Mouse (Mus musculus): ENCODE measurements around the gene Me3. TPM values are rescaled to one million over a fixed set of nuclear protein-coding genes. Genes with fewer than 3 reads are reported as not detected.
A peak's percentile ranks its signal among the peaks of the same experiment; 100 is the strongest.

Gene Me3
- total RNA-seq, 1 experiment = 0.13 TPM

DNA sequence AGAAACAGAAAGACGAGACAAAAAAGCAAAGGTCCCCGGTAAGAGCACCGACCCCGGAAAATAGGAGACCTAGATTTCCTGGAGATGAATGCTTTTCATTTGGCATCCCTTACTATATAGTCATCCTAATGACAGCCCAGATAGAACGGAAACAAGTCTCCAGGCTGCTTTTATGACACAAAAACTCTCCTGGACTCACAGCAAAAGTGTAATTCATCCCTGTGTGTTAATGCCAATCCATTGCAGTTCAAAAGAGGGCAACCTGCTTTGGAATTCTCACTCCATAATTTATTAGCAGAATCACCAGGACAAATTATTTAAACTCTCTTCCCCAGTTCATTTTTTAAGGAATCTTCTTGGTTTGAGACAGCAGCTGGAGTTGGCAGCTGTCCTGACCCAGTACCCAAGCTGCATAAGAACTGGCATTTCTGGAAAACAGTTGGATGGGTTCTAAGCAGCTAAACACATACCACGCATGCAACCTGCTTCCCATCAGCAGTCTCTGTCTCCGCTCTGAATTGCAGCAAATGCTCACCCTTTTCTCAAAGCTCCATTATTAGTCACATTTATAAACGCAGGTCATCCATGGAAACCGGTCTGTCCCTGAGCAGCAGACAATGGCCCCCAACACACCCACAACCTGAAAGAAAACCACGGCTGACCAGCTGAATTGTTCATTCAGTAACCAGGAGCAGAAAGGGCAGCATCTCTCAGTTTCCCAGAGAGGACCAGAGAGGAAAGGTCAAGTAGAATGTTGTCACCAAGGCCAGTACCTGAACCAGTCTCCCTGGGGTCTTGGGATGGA is 49.7 kb downstream of the Me3 start:
- H3K9ac ChIP-seq (ENCODE audit: insufficient read depth, low read depth, low read length, poor library complexity, severe bottlenecking) = no peak overlapping the region
- H3K4me3 ChIP-seq (ENCODE audit: insufficient read depth in 1 of 2, low read depth in 1 of 2, low read length in 2 of 2, poor library complexity in 1 of 2, severe bottlenecking in 1 of 2) = no peak overlapping the region
- H3K27ac ChIP-seq (ENCODE audit: insufficient read depth, low read depth, low read length, poor library complexity, severe bottlenecking) = no peak overlapping the region
- H3K36me3 ChIP-seq (ENCODE audit: control insufficient read depth, insufficient read depth, low read length, poor library complexity, severe bottlenecking) = no peaks in the 10 kb centered on the region
- TF ChIP-seq HCFC1 (IDR thresholded peaks at IDR 0.05; ENCODE audit: borderline replicate concordance, insufficient read depth, low read length) = no peak
- no peak for TF ChIP-seq MAFK (IDR thresholded peaks at IDR 0.05; ENCODE audit: insufficient read depth, low read depth, low read length)
- TF ChIP-seq CHD2 (IDR thresholded peaks at IDR 0.05; ENCODE audit: low read depth, low read length) = no peak
- no peak for TF ChIP-seq ZC3H11A (IDR thresholded peaks at IDR 0.05; ENCODE audit: borderline replicate concordance, low read depth, low read length)
- TF ChIP-seq ZNF384 (IDR thresholded peaks at IDR 0.05; ENCODE audit: low read depth, low read length) = no peak
- H3K4me1 ChIP-seq (ENCODE audit: control insufficient read depth in 2 of 2, insufficient read depth in 2 of 2, low read length in 2 of 2, poor library complexity in 1 of 2) = no peaks in the 10 kb centered on the region
- no peak for DNase-seq (ENCODE audit: low read depth, low spot score)
- in situ Hi-C loops (cut with MboI; ENCODE audit: low sequenced_read_pairs in 2 of 2, unreplicated experiment in 2 of 2) = no loop called here
- H3K9me3 ChIP-seq (ENCODE audit: control insufficient read depth, insufficient read depth, low read depth, low read length) = no peaks in the 10 kb centered on the region

DNA sequence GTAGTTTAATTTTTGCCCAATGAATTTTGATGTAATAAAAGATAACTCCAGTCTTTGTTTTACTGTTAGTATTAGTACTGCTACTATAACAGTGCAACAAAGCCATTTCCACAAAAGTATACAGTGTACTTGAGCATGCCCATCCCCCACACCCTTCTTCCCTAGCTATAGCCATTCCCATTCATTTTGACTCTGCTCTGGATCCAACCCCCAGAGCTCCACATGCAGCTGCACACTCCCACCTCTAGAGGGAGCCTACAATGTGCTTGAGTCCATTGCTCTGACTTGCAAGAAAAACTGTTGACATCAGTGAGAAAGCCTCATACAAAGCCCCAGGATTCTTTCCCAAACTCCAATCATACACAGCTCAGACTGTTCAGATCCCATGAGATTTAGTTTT is 66.0 kb downstream of the Me3 start:
- TF ChIP-seq MAFK (IDR thresholded peaks at IDR 0.05; ENCODE audit: insufficient read depth, low read depth, low read length) (no peak), ZC3H11A (IDR thresholded peaks at IDR 0.05; ENCODE audit: borderline replicate concordance, low read depth, low read length) (0 out of 2 replicates have a peak, but pooled peaks have one; percentile 20), CHD2 (IDR thresholded peaks at IDR 0.05; ENCODE audit: low read depth, low read length) (peak; percentile 67; the same call in 1 of the 2 replicates)
- Histone ChIP-seq H3K4me1 (ENCODE audit: control insufficient read depth in 2 of 2, insufficient read depth in 2 of 2, low read length in 2 of 2, poor library complexity in 1 of 2) (no peaks in the 10 kb centered on the region), H3K4me3 (ENCODE audit: insufficient read depth in 1 of 2, low read depth in 1 of 2, low read length in 2 of 2, poor library complexity in 1 of 2, severe bottlenecking in 1 of 2) (no peak overlapping the region), H3K9ac (ENCODE audit: insufficient read depth, low read depth, low read length, poor library complexity, severe bottlenecking) (no peak overlapping the region), H3K27ac (ENCODE audit: insufficient read depth, low read depth, low read length, poor library complexity, severe bottlenecking) (no peak overlapping the region), H3K9me3 (ENCODE audit: control insufficient read depth, insufficient read depth, low read depth, low read length) (no peaks in the 10 kb centered on the region), H3K36me3 (ENCODE audit: control insufficient read depth, insufficient read depth, low read length, poor library complexity, severe bottlenecking) (no peaks in the 10 kb centered on the region)
- in situ Hi-C loops (cut with MboI; ENCODE audit: low sequenced_read_pairs in 2 of 2, unreplicated experiment in 2 of 2) = no loop called here
- DNase-seq (ENCODE audit: low read depth, low spot score) = peak; percentile 67

DNA sequence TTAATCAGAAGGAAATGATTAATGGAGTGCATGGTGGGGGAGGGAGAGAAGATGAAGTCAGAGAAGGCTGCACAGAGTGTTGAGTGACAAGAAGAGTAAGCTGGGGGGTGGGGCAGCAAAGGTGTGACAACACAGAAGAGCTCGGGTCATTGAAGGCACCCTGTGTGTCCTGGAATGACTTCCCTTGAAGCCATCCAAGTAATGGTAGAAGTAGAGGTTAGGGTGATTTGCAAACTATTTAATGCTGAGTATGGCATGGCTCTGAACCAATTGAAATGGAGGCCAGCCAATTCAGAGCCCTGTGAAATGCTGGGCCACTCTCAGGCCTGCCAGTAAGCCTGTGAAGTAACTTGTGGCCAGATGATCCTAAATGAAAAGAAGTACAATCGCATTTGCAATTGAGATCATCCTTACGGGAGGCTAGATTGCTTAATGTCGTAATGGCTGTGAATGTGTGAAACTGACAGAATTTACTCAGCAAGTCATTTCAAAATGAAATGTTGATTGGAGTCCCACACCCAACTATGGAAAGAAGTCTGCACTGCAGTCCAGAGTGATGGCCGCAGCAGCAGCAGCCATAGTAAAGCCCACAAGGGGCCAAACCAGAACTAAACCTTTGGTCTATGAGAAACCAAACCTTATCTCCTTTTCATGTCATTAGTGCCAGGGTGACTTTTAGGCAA is 67.6 kb downstream of the Me3 start:
- in situ Hi-C loops (cut with MboI; ENCODE audit: low sequenced_read_pairs in 2 of 2, unreplicated experiment in 2 of 2) = no loop called here
- no peaks in the 10 kb centered on the region for H3K9me3 ChIP-seq (ENCODE audit: control insufficient read depth, insufficient read depth, low read depth, low read length)
- DNase-seq (ENCODE audit: low read depth, low spot score) = no peak

DNA sequence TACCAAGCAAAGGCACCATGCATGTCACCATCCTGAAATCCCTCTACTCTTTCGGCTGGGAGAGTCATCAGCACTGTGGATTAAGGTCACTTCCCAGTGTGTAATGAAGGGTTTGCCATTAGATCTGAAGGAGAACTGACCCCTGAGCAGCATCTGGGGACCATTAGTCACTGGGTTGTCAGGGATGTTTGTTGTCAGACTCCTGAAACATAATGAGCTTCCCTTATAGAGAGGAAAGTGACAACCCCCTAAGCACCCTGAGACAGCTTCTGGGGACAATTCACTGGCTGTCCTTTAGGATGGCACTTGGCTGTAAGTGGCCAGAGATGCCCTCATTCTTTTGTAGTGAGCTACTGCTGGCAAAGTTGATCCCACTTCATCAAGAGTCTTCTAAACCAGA is 68.3 kb downstream of the Me3 start:
- TF ChIP-seq MAFK (IDR thresholded peaks at IDR 0.05; ENCODE audit: insufficient read depth, low read depth, low read length) = no peak
- no peak for TF ChIP-seq ZNF384 (IDR thresholded peaks at IDR 0.05; ENCODE audit: low read depth, low read length)
- TF ChIP-seq ZC3H11A (IDR thresholded peaks at IDR 0.05; ENCODE audit: borderline replicate concordance, low read depth, low read length) = no peak
- TF ChIP-seq HCFC1 (IDR thresholded peaks at IDR 0.05; ENCODE audit: borderline replicate concordance, insufficient read depth, low read length) = no peak
- no peak for TF ChIP-seq CHD2 (IDR thresholded peaks at IDR 0.05; ENCODE audit: low read depth, low read length)
- Histone ChIP-seq H3K4me3 (ENCODE audit: insufficient read depth in 1 of 2, low read depth in 1 of 2, low read length in 2 of 2, poor library complexity in 1 of 2, severe bottlenecking in 1 of 2) (no peak overlapping the region), H3K27ac (ENCODE audit: insufficient read depth, low read depth, low read length, poor library complexity, severe bottlenecking) (no peak overlapping the region), H3K4me1 (ENCODE audit: control insufficient read depth in 2 of 2, insufficient read depth in 2 of 2, low read length in 2 of 2, poor library complexity in 1 of 2) (no peaks in the 10 kb centered on the region), H3K36me3 (ENCODE audit: control insufficient read depth, insufficient read depth, low read length, poor library complexity, severe bottlenecking) (no peaks in the 10 kb centered on the region), H3K9me3 (ENCODE audit: control insufficient read depth, insufficient read depth, low read depth, low read length) (no peaks in the 10 kb centered on the region), H3K9ac (ENCODE audit: insufficient read depth, low read depth, low read length, poor library complexity, severe bottlenecking) (no peak overlapping the region)
- in situ Hi-C loops (cut with MboI; ENCODE audit: low sequenced_read_pairs in 2 of 2, unreplicated experiment in 2 of 2) = no loop called here
- no peak for DNase-seq (ENCODE audit: low read depth, low spot score)

More for the DNA sequence above, 67.6 kb downstream of the Me3 start:
- Histone ChIP-seq H3K9ac (ENCODE audit: insufficient read depth, low read depth, low read length, poor library complexity, severe bottlenecking) (no peak overlapping the region), H3K4me1 (ENCODE audit: control insufficient read depth in 2 of 2, insufficient read depth in 2 of 2, low read length in 2 of 2, poor library complexity in 1 of 2) (no peaks in the 10 kb centered on the region), H3K4me3 (ENCODE audit: insufficient read depth in 1 of 2, low read depth in 1 of 2, low read length in 2 of 2, poor library complexity in 1 of 2, severe bottlenecking in 1 of 2) (no peak overlapping the region), H3K27ac (ENCODE audit: insufficient read depth, low read depth, low read length, poor library complexity, severe bottlenecking) (no peak overlapping the region), H3K36me3 (ENCODE audit: control insufficient read depth, insufficient read depth, low read length, poor library complexity, severe bottlenecking) (no peaks in the 10 kb centered on the region)
- TF ChIP-seq ZC3H11A (IDR thresholded peaks at IDR 0.05; ENCODE audit: borderline replicate concordance, low read depth, low read length) = no peak
- no peak for TF ChIP-seq MAFK (IDR thresholded peaks at IDR 0.05; ENCODE audit: insufficient read depth, low read depth, low read length)
- TF ChIP-seq CHD2 (IDR thresholded peaks at IDR 0.05; ENCODE audit: low read depth, low read length) = no peak
- TF ChIP-seq HCFC1 (IDR thresholded peaks at IDR 0.05; ENCODE audit: borderline replicate concordance, insufficient read depth, low read length) = no peak
- TF ChIP-seq ZNF384 (IDR thresholded peaks at IDR 0.05; ENCODE audit: low read depth, low read length) = no peak
